In the genomic region with DNA sequence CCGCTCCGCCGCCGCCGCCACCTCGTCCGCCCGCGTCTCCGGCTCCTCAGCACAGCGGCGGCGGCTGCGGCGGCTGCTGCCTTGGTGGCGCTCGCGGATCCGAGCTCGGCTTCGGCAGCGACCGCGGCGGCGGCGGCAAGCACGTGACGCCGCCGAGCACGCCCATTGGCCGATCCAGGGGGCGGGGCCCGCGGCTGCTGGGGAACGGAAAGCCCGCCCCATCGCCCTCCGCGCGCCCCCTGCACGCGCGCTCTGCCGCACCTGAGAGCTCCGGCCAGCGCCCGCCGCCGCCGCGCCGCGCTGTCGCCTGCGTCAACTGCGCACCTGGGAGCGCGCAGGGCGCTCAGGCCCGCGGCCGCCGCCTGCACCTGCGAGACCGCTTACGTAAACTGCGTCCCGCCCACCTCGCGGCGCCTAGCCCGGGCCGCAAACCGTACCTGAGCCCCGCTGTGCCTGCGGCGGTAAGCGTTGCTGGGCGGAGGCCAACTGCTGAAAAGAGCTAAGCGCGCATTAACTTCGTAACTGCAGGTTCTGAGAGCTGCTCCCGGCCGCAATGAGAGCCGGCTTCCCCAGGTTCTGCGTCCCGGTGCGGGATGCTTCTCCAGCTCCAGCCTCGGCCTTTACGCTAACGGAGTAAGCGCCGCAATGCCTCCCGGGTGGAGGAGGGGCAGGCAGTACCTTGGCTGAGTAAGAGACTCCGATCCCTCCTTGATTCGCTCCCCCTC, we compare ENCODE assay signal across 8 mouse cellular contexts. TPM values are rescaled to one million over a fixed set of nuclear protein-coding genes. Genes with fewer than 3 reads are reported as not detected.
DNase-seq lines count a peak whose midpoint lies in the region; ATAC-seq and TF ChIP-seq lines count a peak whose summit lies in the region.

A gene (minus strand): TSS at position 630 of the 725 bp plus-strand sequence.

- WGBS in cerebellum, adult 2 months: under 1% methylated on average over 91 of the region's 98 CpGs
- 0% methylated on average over 75 of the region's 98 CpGs for WGBS in forebrain, postnatal 0 days
- under 1% methylated on average over 94 of the region's 98 CpGs for WGBS in lung, embryonic 14.5 days

- H3K27ac ChIP-seq in cerebellum, adult 2 months (ENCODE audit: insufficient read depth, low read length): peak within 1 kb of the TSS; percentile 100
- H3K27ac ChIP-seq in forebrain, postnatal 0 days (ENCODE audit: low read depth, low read length): peak within 1 kb of the TSS; percentile 98
- H3K27ac ChIP-seq in lung, embryonic 14.5 days (ENCODE audit: low read depth): peak within 1 kb of the TSS; percentile 92

- no peaks in the 10 kb centered on the region for H3K36me3 ChIP-seq in forebrain, postnatal 0 days (ENCODE audit: insufficient read depth)
- H3K36me3 ChIP-seq in lung, embryonic 14.5 days (ENCODE audit: insufficient read depth): no peaks in the 10 kb centered on the region

- H3K4me1 ChIP-seq in cerebellum, adult 2 months (ENCODE audit: control insufficient read depth, insufficient read depth, low read length): peaks cover 6% of the 10 kb centered on the region; the same call in 1 of the 2 replicates
- H3K4me1 ChIP-seq in forebrain, postnatal 0 days (ENCODE audit: insufficient read depth): peaks cover 19% of the 10 kb centered on the region
- H3K4me1 ChIP-seq in lung, embryonic 14.5 days (ENCODE audit: insufficient read depth): peaks cover 5% of the 10 kb centered on the region; the same call in 1 of the 2 replicates

- peak; percentile 93 for ATAC-seq in forebrain, postnatal 0 days
- peak; percentile 85 for ATAC-seq in lung, embryonic 14.5 days (ENCODE audit: insufficient read depth)
- peak; percentile 76 for ATAC-seq in neutrophil, adult 5-6 weeks (ENCODE audit: extremely low read depth, insufficient number of reproducible peaks, low FRiP score, poor library complexity, severe bottlenecking)

- peak within 1 kb of the TSS; percentile 97 for H3K4me3 ChIP-seq in cerebellum, adult 2 months (replicated peaks; ENCODE audit: insufficient read depth, low read depth, low read length)
- peak within 1 kb of the TSS; percentile 96 for H3K4me3 ChIP-seq in forebrain, postnatal 0 days (ENCODE audit: low read depth, low read length)
- peak within 1 kb of the TSS; percentile 90 for H3K4me3 ChIP-seq in lung, embryonic 14.5 days (ENCODE audit: low read depth, low read length)

- no peaks in the 10 kb centered on the region for H3K27me3 ChIP-seq in cerebellum, adult 2 months (ENCODE audit: control insufficient read depth, insufficient read depth, low read length)
- no peaks in the 10 kb centered on the region for H3K27me3 ChIP-seq in forebrain, postnatal 0 days (ENCODE audit: insufficient read depth, low read length)
- no peaks in the 10 kb centered on the region for H3K27me3 ChIP-seq in lung, embryonic 14.5 days (ENCODE audit: insufficient read depth, low read length)

- H3K4me2 ChIP-seq in forebrain, postnatal 0 days (ENCODE audit: low read depth): peak within 1 kb of the TSS; percentile 68
- peak within 1 kb of the TSS; percentile 89 for H3K4me2 ChIP-seq in lung, embryonic 14.5 days

- H3K9me3 ChIP-seq in forebrain, postnatal 0 days (ENCODE audit: low read length): no peaks in the 10 kb centered on the region
- no peaks in the 10 kb centered on the region for H3K9me3 ChIP-seq in lung, embryonic 14.5 days (ENCODE audit: low read depth, low read length)

- H3K9ac ChIP-seq in forebrain, postnatal 0 days: peak within 1 kb of the TSS; percentile 93
- H3K9ac ChIP-seq in lung, embryonic 14.5 days: peak within 1 kb of the TSS; percentile 88

- TF ChIP-seq POLR2A in cerebellum, adult 2 months (IDR thresholded peaks at IDR 0.05; ENCODE audit: borderline replicate concordance, insufficient read depth, low read length): peak; percentile 73

- DNase-seq in MEL-GATA-1-ER (ENCODE audit: extremely low read depth, low read depth): peak; percentile 50
- DNase-seq in cerebellum, adult 2 months: peak; percentile 97 to 98
- peak; percentile 97 for DNase-seq in forebrain, postnatal 0 days
- peak; percentile 95 for DNase-seq in heart, postnatal 4 days
- DNase-seq in layer of hippocampus, adult 8-10 months (ENCODE audit: low spot score in 2 of 2): peak; percentile 82 to 91
- peak; percentile 96 for DNase-seq in lung, embryonic 14.5 days
- DNase-seq in testis, postnatal 14 days (ENCODE audit: low spot score): peak; percentile 96

- TF ChIP-seq CTCF in cerebellum, adult 2 months (IDR thresholded peaks at IDR 0.05; ENCODE audit: borderline replicate concordance, insufficient read depth, low read depth, low read length): no peak
- TF ChIP-seq CTCF in forebrain, postnatal 0 days (IDR thresholded peaks at IDR 0.05; ENCODE audit: low read depth): peak; percentile 36
- TF ChIP-seq CTCF in lung, embryonic 14.5 days (IDR thresholded peaks at IDR 0.05; ENCODE audit: low read depth): no peak

RNA-seq across cellular contexts. Expression of the gene that starts here (rescaled TPM):
- 49.5 and 50.6 TPM in 2 replicates for polyA plus RNA-seq in cerebellum, adult 2 months (2012; rRNA removed)
- total RNA-seq in forebrain, postnatal 0 days (2014; rRNA removed): 101 and 138 TPM in 2 replicates
- polyA plus RNA-seq in forebrain, postnatal 0 days (2015; fragmentation: Nextera tagmentation; extraction: Ambion mirVana): 83.5 and 99.9 TPM in 2 replicates
- 10 to 100 TPM; 33.0 to 33.4 TPM for total RNA-seq in heart, postnatal 4 days (2021)
- total RNA-seq in layer of hippocampus, adult 8-10 months (2022): 100 to 1,000 TPM; 154 to 203 (median 181) TPM
- polyA plus RNA-seq in lung, embryonic 14.5 days (2014; fragmentation: Nextera tagmentation; extraction: Ambion mirVana): 35.5 and 39.9 TPM in 2 replicates
- total RNA-seq in neutrophil, adult 5-6 weeks (2017): 86.9 and 104 TPM in 2 replicates

Comparison
In these comparisons a context has a peak if more than half of its experiments do, and no peak if none do; other contexts are left out.
1. Peak in every context shown above with its lines: DNase-seq, ATAC-seq, H3K4me3 ChIP-seq and H3K27ac ChIP-seq.